Mouse (Mus musculus) kidney, adult 10 weeks (tissue): ENCODE data around the gene Wdr48. TPM values are rescaled to one million over a fixed set of nuclear protein-coding genes. Genes with fewer than 3 reads are reported as not detected.

ENCODE experiments used
- polyA plus RNA-seq: library from polyadenylated mRNA; stranded (reverse); fragments of 350-450 nt; fragmentation: Illumina TruSeq; extraction: RNeasy Lipid Tissue Mini Kit (QIAGEN cat#74804); gene quantifications from one replicate; pipeline ENCODE4 v1.2.3, GENCODE M21; 2014; ENCODE audit warnings: low read depth, low replicate concordance

Gene Wdr48
- 46.8 TPM for polyA plus RNA-seq

DNA sequence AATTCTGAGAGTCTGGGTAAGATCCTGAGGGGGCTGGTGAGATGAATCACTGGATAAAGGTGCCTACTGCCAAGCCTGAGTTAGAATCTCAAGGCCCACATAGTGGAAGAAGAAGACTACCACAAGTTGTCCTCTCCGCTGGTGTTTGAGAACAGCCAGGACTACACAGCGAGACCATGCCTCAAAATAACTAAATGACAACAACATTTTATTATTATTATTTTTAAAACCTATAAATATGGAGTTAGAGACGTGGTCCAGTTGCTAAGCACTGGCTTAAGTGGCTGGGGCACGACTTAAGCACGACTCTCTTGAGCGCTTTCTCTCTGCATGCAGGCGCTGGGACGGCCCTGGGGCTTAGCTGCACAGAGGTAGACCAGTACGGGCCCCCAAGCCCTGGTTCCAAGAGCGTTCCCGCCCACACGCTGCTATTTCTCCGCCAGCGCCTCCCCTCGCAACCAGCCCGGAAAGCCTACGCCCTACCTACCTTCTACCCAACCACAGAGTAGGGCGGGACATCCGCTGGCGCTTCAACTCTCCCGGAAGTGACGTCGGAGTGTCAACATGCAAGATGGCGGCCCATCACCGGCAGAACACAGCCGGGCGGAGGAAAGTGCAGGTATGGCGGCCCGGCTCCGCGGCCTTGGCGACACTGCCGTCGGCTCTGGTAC lies at the start of gene Wdr48:
Gene Wdr48 (plus strand): TSS at position 540 of the 671 bp plus-strand sequence.

DNA sequence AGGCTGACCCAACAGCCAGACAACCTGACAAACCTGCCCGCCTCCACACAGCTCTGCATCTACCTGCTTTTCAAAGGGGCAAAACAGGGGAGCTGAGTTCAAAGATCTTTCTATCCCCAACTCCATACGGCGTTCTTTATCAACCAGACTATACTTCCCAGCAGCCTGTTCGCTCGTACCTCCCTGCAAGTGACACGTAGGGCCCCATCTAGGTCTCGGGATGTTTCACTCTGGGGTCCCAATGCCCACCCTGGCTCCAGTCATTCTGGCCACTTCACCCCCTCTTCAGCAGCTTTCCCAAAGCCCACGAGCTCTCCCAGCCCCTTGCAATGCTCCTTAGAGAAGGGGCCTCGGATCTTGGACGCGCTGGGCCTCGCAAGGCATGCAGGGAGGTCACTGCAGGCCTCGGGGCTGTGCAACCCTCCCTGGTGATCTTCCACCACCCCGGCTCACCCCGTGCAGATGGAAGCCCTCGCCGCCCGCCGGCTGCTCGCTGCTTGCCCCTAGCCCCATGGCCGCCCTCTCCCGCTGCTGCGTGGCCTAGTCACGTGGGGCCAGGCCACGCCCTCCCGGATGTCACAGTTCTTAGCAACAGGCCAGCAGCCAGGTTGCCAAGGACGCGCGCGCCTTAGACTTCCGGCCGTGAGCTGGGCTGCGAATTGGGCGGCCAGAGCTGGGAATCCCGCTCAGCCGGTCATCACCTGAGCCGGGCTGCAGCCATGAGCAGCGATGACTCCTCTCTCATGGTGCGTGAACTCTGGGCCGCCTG lies 42.5 kb downstream of the Wdr48 start, which contains the start of the genes Gorasp1 and Ttc21a:
Gene Gorasp1 (minus strand): TSS at position 561 of the 769 bp plus-strand sequence.
Gene Ttc21a (plus strand): TSS at position 602 of the 769 bp plus-strand sequence.

Other genes starting within 250 kb of the Wdr48 start
- gene Scn10a, start 175.6 kb upstream of the Wdr48 start, polyA plus RNA-seq: not detected
- not detected for gene Scn11a, start 69.4 kb upstream of the Wdr48 start, polyA plus RNA-seq
- 2.5 TPM for gene Gorasp1, start 42.7 kb downstream of the Wdr48 start, polyA plus RNA-seq
- not detected for gene Ttc21a, start 42.7 kb downstream of the Wdr48 start, polyA plus RNA-seq
- gene Csrnp1, start 89.8 kb downstream of the Wdr48 start, polyA plus RNA-seq: not detected
- not detected for gene Xirp1, start 128.7 kb downstream of the Wdr48 start, polyA plus RNA-seq
- gene Cx3cr1, start 175.0 kb downstream of the Wdr48 start, polyA plus RNA-seq: 2.6 TPM
- not detected for gene Ccr8, start 197.2 kb downstream of the Wdr48 start, polyA plus RNA-seq
- gene Slc25a38, start 215.5 kb downstream of the Wdr48 start, polyA plus RNA-seq: 1.4 TPM
- gene Rpsa, start 232.8 kb downstream of the Wdr48 start, polyA plus RNA-seq: 115 TPM